Mouse (Mus musculus): ENCODE measurements around the gene Gnat1. TPM values are rescaled to one million over a fixed set of nuclear protein-coding genes. Genes with fewer than 3 reads are reported as not detected.
A peak's percentile ranks its signal among the peaks of the same experiment; 100 is the strongest.

Gnat1 gene
- total RNA-seq, 2 experiments from 2014 or later: 0.17 TPM; not detected in 1

- H3K4me3 ChIP-seq: no peak overlapping the region
- no peak for TF ChIP-seq CTCF (conservative IDR thresholded peaks at IDR 0.05)
- peak overlapping the region; percentile 87; the same call in 1 of the 2 replicates for H3K27ac ChIP-seq
- DNase-seq (ENCODE audit: low spot score in 2 of 2): no peak
Observed at GRCm38 (mm10) chr9:107645153-107645510, 34.4 kb downstream of the Gnat1 start.

DNA sequence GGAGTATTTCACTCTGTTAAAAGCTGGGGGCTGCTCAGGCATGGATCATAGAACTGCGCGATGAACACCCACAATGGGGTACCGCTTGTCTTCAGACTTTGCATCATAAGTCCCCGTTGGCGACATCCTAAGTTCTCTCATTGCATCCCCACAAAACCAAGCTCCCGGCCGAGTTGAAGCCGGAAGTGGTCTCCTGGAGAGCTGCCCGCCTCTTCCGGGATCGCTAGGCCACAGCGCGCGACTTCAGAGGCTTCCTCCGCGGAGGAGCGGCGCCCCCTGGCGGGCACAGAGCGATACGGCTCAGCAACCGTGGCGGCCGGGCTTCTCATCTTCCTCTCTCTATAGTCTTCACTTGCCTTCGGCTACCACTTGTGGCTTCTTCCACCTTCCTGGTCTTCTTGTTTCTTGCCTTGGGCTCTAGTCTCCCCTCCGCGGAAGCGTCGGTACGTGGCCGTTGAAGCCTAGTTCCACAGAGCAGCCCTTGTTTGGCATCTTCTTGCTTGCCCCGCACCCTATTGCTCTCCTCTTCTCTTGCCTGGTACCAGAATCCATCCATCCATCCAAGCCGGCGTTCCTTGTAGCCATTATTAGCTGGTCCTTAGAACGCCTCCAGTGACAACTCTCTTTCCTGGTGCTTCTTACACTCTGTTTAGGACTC, 34.9 kb downstream of the Gnat1 start:
- TF ChIP-seq CTCF (conservative IDR thresholded peaks at IDR 0.05): peak; percentile 100
- DNase-seq (ENCODE audit: low spot score in 2 of 2): peak; percentile 88 to 96
- H3K4me3 ChIP-seq: peak overlapping the region; percentile 59
- H3K27ac ChIP-seq: peak overlapping the region; percentile 87

GRCm38 (mm10) chr9:107643544-107644214, 35.8 kb downstream of the Gnat1 start:
- no peak for DNase-seq (ENCODE audit: low spot score in 2 of 2)
- TF ChIP-seq CTCF (conservative IDR thresholded peaks at IDR 0.05): no peak
- Histone ChIP-seq H3K4me3 (peak overlapping the region; percentile 59; the same call in 1 of the 2 replicates), H3K27ac (peak overlapping the region; percentile 87; the same call in 1 of the 2 replicates)

DNA sequence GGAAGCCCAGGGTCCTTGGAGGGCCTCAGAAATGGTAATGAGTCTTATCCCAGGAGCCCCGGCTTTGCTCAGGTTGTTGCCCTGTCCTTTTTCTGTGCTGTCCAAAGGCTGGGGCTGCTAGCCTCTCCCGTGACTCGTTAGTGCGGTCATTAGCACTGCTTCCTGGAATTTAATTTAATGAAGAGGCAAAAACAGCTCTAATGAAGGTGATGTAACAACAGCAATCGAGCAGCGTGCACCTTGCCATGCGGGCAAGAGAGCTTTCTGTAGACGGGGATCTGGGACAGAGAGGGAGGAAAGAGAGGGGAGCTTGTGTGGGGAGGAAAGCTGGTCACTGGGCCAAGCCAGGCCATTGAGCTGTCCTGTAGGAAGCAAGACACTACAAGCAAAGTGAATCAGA, 37.8 kb downstream of the Gnat1 start:
- TF ChIP-seq CTCF (conservative IDR thresholded peaks at IDR 0.05): no peak
- DNase-seq (ENCODE audit: low spot score in 2 of 2): no peak
- Histone ChIP-seq H3K27ac (peak overlapping the region; percentile 46; the same call in 1 of the 2 replicates), H3K4me3 (no peak overlapping the region)

- Histone ChIP-seq H3K4me3 (no peak overlapping the region), H3K27ac (no peak overlapping the region)
- TF ChIP-seq CTCF (conservative IDR thresholded peaks at IDR 0.05): no peak
- DNase-seq (ENCODE audit: low spot score in 2 of 2): no peak
Observed at GRCm38 (mm10) chr9:107640257-107640772, 39.2 kb downstream of the Gnat1 start.

DNA sequence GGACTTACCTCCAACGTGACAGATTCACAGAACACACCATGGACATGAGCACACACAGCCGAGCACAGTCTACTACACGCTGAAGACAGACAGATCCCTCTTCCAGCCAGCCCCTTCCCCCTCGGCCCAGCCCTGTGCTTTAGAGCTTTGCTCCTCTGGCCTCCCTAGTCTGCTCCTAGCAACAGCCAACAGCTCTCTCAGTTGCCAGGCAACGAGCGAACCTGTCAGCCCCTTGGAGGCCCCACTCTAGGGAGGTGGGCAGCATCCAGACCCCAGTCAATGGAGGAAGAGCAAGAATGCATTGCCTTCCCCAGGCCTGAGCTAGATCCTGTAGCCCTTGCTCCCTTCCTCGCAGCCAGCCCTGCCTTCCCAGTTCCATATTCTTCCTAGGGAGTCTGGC, 42.4 kb downstream of the Gnat1 start:
- TF ChIP-seq CTCF (conservative IDR thresholded peaks at IDR 0.05): no peak
- Histone ChIP-seq H3K27ac (0 out of 2 replicates have a peak overlapping the region, but pooled peaks have one; percentile 2), H3K4me3 (no peak overlapping the region)
- DNase-seq (ENCODE audit: low spot score in 2 of 2): no peak

DNA sequence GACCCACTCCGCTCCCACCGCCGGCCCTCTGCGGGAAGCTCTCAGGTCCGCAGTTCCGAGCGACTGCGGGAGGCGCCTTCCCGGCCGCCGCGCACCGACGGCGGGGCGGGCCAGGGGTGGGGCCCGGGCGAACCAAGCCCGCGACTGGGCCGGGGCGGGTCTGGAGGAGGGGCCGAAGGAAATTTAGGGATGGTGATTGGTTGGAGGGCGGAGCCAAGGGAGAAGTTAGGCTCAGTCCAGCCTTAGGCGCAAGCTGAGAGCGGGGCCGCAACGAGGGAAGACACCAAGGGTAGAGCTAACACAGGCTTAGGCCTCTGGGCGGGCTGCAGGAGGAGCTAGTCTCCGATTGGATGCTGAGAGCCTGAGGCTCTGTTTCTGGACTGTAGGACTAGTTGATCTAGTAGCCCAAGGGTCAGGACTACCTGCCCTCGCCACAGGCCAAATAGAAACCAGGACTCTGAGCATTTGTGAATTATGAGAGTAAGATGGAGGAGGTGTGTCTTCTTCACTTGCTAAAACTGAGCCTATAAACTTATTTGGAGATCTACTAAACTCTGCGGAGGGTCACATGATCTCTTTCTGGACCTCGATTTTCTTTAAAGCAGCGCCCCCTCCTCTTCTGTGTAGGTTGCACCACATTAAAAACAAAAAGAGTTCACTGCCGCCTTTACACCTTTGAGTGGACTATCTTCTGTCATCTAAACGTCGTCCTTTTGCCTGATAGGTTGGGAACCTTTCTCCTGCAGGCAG, 44.1 kb downstream of the Gnat1 start, which contains the start of gene Gnai2:
Gene Gnai2, minus strand, starts transcription at position 89 of the 750 bp plus-strand sequence.
- H3K4me3 ChIP-seq: peak within 1 kb of the TSS; percentile 95
- no peak; the same call in 1 of the 2 replicates for TF ChIP-seq CTCF (conservative IDR thresholded peaks at IDR 0.05)
- H3K27ac ChIP-seq: peak within 1 kb of the TSS; percentile 92
- DNase-seq (ENCODE audit: low spot score in 2 of 2): peak; percentile 95

DNA sequence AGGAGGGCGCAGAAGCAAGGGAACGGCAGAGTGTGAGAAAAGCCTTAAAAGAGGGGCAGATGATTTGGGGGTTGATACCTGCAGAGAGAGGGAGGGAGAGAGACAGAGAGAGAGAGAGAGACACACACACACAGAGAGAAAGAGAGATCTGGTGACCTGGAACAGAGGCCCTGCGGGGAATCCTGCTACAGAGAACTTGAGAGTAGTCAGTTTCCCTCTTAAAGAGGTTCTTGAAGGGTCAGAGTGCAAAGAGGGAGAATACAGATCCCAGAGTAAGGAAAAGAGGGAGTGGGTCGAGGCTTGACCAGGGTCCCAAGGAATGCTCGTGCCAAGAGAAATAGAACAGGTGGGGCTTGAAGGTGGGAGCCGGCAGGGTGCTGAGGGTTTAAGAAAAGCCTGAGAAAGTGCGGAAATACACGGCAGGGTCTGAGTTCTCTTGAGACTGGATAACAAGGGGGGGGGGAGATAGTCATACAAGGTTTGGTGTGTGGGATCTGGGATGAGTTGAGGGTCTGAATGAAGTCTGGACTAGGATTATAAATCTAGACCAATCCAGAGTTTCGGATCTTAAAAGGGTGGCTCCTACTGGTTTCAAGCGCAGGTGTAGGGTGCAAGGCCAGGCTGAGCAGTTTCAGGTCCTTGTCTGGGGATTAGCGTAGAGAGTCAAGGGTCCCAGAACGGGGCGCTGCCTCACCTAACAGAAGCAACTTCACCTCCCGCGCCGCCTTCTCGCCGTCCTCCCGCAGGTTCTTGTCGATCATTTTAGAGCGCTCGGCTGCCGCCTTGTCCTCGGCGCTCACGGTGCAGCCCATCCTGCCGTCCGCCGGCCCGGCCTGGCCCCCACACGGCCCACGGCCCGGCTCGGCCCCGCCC, 44.9 kb downstream of the Gnat1 start:
- peak overlapping the region; percentile 92 for H3K27ac ChIP-seq
- DNase-seq (ENCODE audit: low spot score in 2 of 2): no peak
- TF ChIP-seq CTCF (conservative IDR thresholded peaks at IDR 0.05): no peak
- H3K4me3 ChIP-seq: peak overlapping the region; percentile 95

- Histone ChIP-seq H3K4me3 (peak overlapping the region; percentile 95), H3K27ac (peak overlapping the region; percentile 92)
- no peak for TF ChIP-seq CTCF (conservative IDR thresholded peaks at IDR 0.05)
- no peak for DNase-seq (ENCODE audit: low spot score in 2 of 2)
Observed at GRCm38 (mm10) chr9:107633661-107634405, 45.7 kb downstream of the Gnat1 start.

DNA sequence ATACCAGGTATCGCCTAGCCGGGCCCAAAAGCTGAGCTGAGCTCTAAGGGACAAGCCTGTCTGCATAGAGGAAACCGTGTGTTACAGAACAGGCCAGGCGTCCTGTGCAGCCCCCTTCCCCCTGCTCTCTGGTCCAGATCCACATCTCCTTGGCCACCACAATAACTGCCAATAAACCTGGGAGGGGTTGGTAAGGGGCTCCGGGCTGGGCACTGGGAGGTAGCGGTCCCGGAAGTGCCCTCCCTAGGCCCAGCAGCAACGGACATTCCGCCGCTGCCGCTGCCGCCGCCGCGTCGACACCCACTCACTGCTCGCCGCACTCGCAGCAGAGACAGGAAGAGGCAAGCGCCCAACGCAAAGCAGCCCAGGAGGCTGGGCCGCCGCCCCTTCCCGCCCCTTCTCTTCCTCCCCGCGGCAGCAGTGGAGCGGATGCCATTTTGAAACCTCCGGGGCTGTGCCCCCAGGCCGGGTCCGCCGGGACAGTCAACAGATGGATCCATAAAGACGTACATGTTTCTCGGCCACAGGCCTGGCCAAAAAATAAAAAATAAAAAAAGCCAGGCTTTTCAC, 46.3 kb downstream of the Gnat1 start:
- Histone ChIP-seq H3K4me3 (peak overlapping the region; percentile 95), H3K27ac (peak overlapping the region; percentile 92)
- peak; percentile 72 for DNase-seq (ENCODE audit: low spot score in 2 of 2)
- TF ChIP-seq CTCF (conservative IDR thresholded peaks at IDR 0.05): no peak

GRCm38 (mm10) chr9:107632478-107632877, 47.0 kb downstream of the Gnat1 start:
- peak; percentile 43 to 49 for DNase-seq (ENCODE audit: low spot score in 2 of 2)
- Histone ChIP-seq H3K4me3 (peak overlapping the region; percentile 95), H3K27ac (peak overlapping the region; percentile 92)
- TF ChIP-seq CTCF (conservative IDR thresholded peaks at IDR 0.05): no peak
